12 mouse cellular contexts compared by ENCODE assay signal in the genomic region with DNA sequence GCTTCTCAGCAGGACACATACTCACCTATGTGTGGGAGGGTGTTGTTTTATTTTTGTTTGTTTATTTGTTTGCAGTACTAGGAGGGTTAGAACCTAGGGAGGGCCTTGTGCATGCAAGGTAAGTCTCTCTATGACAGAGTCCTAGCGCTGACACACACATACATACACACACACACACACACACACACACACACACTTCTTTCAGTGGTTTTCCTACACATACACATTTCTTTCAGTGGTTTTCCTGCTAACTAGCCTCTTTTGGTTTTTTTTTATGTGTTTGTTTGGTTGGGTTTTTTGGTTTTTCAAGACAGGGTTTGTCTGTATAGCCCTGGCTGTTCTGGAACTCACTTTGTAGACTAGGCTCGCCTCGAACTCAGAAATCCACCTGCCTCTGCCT.
"Had no signal": no experiment of that assay in that cellular context is flagged by ENCODE, and none has a peak within 500 bp of the region (broad histone marks: within the 10 kb centered on the region; RNA-seq: fewer than 3 reads in every experiment).

No protein-coding gene starts in this region.

- DNase-seq: kidney, adult 11 months; kidney, adult 8-10 months; kidney, postnatal 10 days; kidney, postnatal 36 days; layer of hippocampus, postnatal 36 days; liver, embryonic 13.5 days; lung, adult 2 months; lung, postnatal 14 days; lung, postnatal 4 days; retina, postnatal 1 day; right cerebral cortex, postnatal 4 days; thymus, postnatal 36 days had no signal
